Mouse (Mus musculus) bone marrow, adult 2 months (tissue): Measurements from ENCODE around the gene Slc7a15.

Experiments used
- CTCF ChIP-seq: fragments of 200-500 bp; IDR thresholded peaks from 2 replicates; pipeline ENCODE4 v1.5.1; 2011; ENCODE audit warnings: low read length, control low read depth; ENCODE audit not compliant: control insufficient read depth, insufficient read depth
- POLR2A ChIP-seq: fragments of 200-500 bp; IDR thresholded peaks from 2 replicates; pipeline ENCODE4 v1.6.1; 2011; ENCODE audit warnings: low read depth, mild to moderate bottlenecking, control low read depth, low read length, borderline replicate concordance; ENCODE audit not compliant: control insufficient read depth

- no peak for TF ChIP-seq CTCF
- no peak for TF ChIP-seq POLR2A
Measured at GRCm38 (mm10) chr12:8595611-8596010, 3.3 kb downstream of the Slc7a15 start.
